Mouse (Mus musculus) layer of hippocampus, postnatal 36 days (tissue): ENCODE data around the gene Zfp770. TPM values are rescaled to one million over a fixed set of nuclear protein-coding genes. Genes with fewer than 3 reads are reported as not detected.

Experiments
- DNase-seq, 2 experiments: peaks; one replicate each; pipeline ENCODE4 v3.0.0; 2022
- microRNA-seq, 2 experiments: library from miRNA; unstranded; fragments of <30 nt; microRNA quantifications; one replicate each; pipeline ENCODE4 v1.2.0; 2021
- total RNA-seq, 2 experiments: library from RNA; stranded (reverse); gene quantifications; 2 replicates each; pipeline ENCODE4 v1.2.3; 2021

The Zfp770 gene
- total RNA-seq, 2 experiments from 2014 or later: 23.5 to 24.6 TPM

DNA sequence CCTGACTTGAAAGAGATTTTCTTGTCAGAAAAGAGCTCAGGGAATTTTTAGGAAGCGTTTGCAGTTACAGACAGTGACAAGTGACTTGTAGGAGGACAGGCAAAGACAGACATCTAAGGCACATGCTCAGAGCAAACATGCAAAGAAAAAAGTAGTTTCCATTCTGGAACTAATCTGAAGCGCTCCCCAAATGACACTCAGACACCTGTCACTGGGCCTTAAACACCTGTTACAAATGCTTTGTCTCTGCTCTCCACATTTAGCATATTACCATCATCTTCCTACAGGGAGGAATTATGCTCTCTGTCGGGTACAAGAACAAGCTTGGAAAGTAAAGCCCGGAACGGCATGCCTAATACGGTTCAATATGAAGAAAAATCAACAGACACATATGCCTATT is 57.4 kb downstream of the Zfp770 start:
- no peak for DNase-seq

Small RNA genes within 50 kb of the gene (microRNA-seq; reads per million reads assigned to microRNA genes)
- 0.63 to 0.90 reads per million in 2 experiments for gene Mir7002

Other genes starting within 250 kb of the Zfp770 start
- 1 to 10 TPM; 5.2 to 6.6 TPM for gene Gjd2, start 187.8 kb downstream of the Zfp770 start, total RNA-seq
- gene Actc1, start 147.9 kb downstream of the Zfp770 start, total RNA-seq: not detected
- 10 to 100 TPM; 30.3 to 32.1 TPM for gene Aqr, start 14.4 kb downstream of the Zfp770 start, total RNA-seq